Mouse (Mus musculus): ENCODE data around the gene Selenoh. TPM values are rescaled to one million over a fixed set of nuclear protein-coding genes. Genes with fewer than 3 reads are reported as not detected.

The Selenoh gene
- polyA plus RNA-seq, 1 experiment from 2014 or later, result 316 TPM

GRCm38 (mm10) chr2:84660253-84660652 is 10.3 kb downstream of the Selenoh start:
- Histone ChIP-seq H3K27ac (ENCODE audit: low read length) (no peak overlapping the region), H3K9me3 (ENCODE audit: control insufficient read depth, low read depth, low read length) (no peaks in the 10 kb centered on the region), H3K9ac (replicated peaks; ENCODE audit: low read depth, low read length) (no peak overlapping the region), H3K36me3 (ENCODE audit: control insufficient read depth, insufficient read depth, low read length) (no peaks in the 10 kb centered on the region), H3K4me2 (replicated peaks; ENCODE audit: low read depth, low read length) (no peak overlapping the region), H3K4me1 (ENCODE audit: control insufficient read depth, insufficient read depth, low read length) (no peaks in the 10 kb centered on the region), H3K27me3 (ENCODE audit: control insufficient read depth, insufficient read depth, low read length) (no peaks in the 10 kb centered on the region), H3K4me3 (ENCODE audit: low read depth, low read length) (no peak overlapping the region)
- no peak for ATAC-seq (ENCODE audit: insufficient number of reproducible peaks, insufficient read depth, low FRiP score, low read depth)
- 64% methylated on average over 3 of the region's 3 CpGs for WGBS

- Histone ChIP-seq H3K36me3 (ENCODE audit: control insufficient read depth, insufficient read depth, low read length) (no peaks in the 10 kb centered on the region), H3K27ac (ENCODE audit: low read length) (no peak within 1 kb of the TSS), H3K27me3 (ENCODE audit: control insufficient read depth, insufficient read depth, low read length) (no peaks in the 10 kb centered on the region), H3K4me2 (replicated peaks; ENCODE audit: low read depth, low read length) (no peak within 1 kb of the TSS), H3K4me3 (ENCODE audit: low read depth, low read length) (no peak within 1 kb of the TSS), H3K9ac (replicated peaks; ENCODE audit: low read depth, low read length) (no peak within 1 kb of the TSS), H3K4me1 (ENCODE audit: control insufficient read depth, insufficient read depth, low read length) (no peaks in the 10 kb centered on the region), H3K9me3 (ENCODE audit: control insufficient read depth, low read depth, low read length) (no peaks in the 10 kb centered on the region)
- WGBS, result 93% methylated on average over 32 of the region's 32 CpGs
- ATAC-seq (ENCODE audit: insufficient number of reproducible peaks, insufficient read depth, low FRiP score, low read depth), result no peak
Observed at GRCm38 (mm10) chr2:84658806-84659205, 11.8 kb downstream of the Selenoh start, which contains the start of gene Btbd18. Gene Btbd18 (plus strand): TSS chr2:84659079.

- Histone ChIP-seq H3K4me1 (ENCODE audit: control insufficient read depth, insufficient read depth, low read length) (no peaks in the 10 kb centered on the region; the same call in 1 of the 2 replicates), H3K4me3 (ENCODE audit: low read depth, low read length) (no peak overlapping the region), H3K36me3 (ENCODE audit: control insufficient read depth, insufficient read depth, low read length) (no peaks in the 10 kb centered on the region), H3K9ac (replicated peaks; ENCODE audit: low read depth, low read length) (no peak overlapping the region), H3K27me3 (ENCODE audit: control insufficient read depth, insufficient read depth, low read length) (no peaks in the 10 kb centered on the region), H3K27ac (ENCODE audit: low read length) (no peak overlapping the region), H3K4me2 (replicated peaks; ENCODE audit: low read depth, low read length) (no peak overlapping the region), H3K9me3 (ENCODE audit: control insufficient read depth, low read depth, low read length) (no peaks in the 10 kb centered on the region)
- 81% methylated on average over 1 of the region's 1 CpGs for WGBS
- ATAC-seq (ENCODE audit: insufficient number of reproducible peaks, insufficient read depth, low FRiP score, low read depth), result no peak
Observed at GRCm38 (mm10) chr2:84655864-84656263, 14.7 kb downstream of the Selenoh start.

- Histone ChIP-seq H3K27ac (ENCODE audit: low read length) (no peak overlapping the region), H3K4me3 (ENCODE audit: low read depth, low read length) (no peak overlapping the region), H3K9me3 (ENCODE audit: control insufficient read depth, low read depth, low read length) (no peaks in the 10 kb centered on the region), H3K27me3 (ENCODE audit: control insufficient read depth, insufficient read depth, low read length) (no peaks in the 10 kb centered on the region), H3K4me2 (replicated peaks; ENCODE audit: low read depth, low read length) (no peak overlapping the region), H3K36me3 (ENCODE audit: control insufficient read depth, insufficient read depth, low read length) (no peaks in the 10 kb centered on the region), H3K4me1 (ENCODE audit: control insufficient read depth, insufficient read depth, low read length) (no peaks in the 10 kb centered on the region; the same call in 1 of the 2 replicates), H3K9ac (replicated peaks; ENCODE audit: low read depth, low read length) (no peak overlapping the region)
- ATAC-seq (ENCODE audit: insufficient number of reproducible peaks, insufficient read depth, low FRiP score, low read depth), result no peak
Observed at GRCm38 (mm10) chr2:84653354-84653753, 17.2 kb downstream of the Selenoh start.

- Histone ChIP-seq H3K9me3 (ENCODE audit: control insufficient read depth, low read depth, low read length) (no peaks in the 10 kb centered on the region), H3K27me3 (ENCODE audit: control insufficient read depth, insufficient read depth, low read length) (no peaks in the 10 kb centered on the region), H3K9ac (replicated peaks; ENCODE audit: low read depth, low read length) (peak within 1 kb of the TSS; percentile 71), H3K4me2 (replicated peaks; ENCODE audit: low read depth, low read length) (peak within 1 kb of the TSS; percentile 74), H3K27ac (ENCODE audit: low read length) (peak within 1 kb of the TSS; percentile 97), H3K4me1 (ENCODE audit: control insufficient read depth, insufficient read depth, low read length) (peaks cover 7% of the 10 kb centered on the region; the same call in 1 of the 2 replicates), H3K4me3 (ENCODE audit: low read depth, low read length) (peak within 1 kb of the TSS; percentile 63), H3K36me3 (ENCODE audit: control insufficient read depth, insufficient read depth, low read length) (no peaks in the 10 kb centered on the region)
- WGBS, result under 1% methylated on average over 15 of the region's 15 CpGs
- ATAC-seq (ENCODE audit: insufficient number of reproducible peaks, insufficient read depth, low FRiP score, low read depth), result peak; percentile 97
Observed at GRCm38 (mm10) chr2:84650464-84651195, 19.9 kb downstream of the Selenoh start, which contains the start of gene Ctnnd1. Gene Ctnnd1 (minus strand): TSS chr2:84650765.

- no peaks in the 10 kb centered on the region for H3K27me3 ChIP-seq (ENCODE audit: control insufficient read depth, insufficient read depth, low read length)
- ATAC-seq (ENCODE audit: insufficient number of reproducible peaks, insufficient read depth, low FRiP score, low read depth), result no peak
- H3K27ac ChIP-seq (ENCODE audit: low read length), result peak overlapping the region; percentile 97
- H3K9me3 ChIP-seq (ENCODE audit: control insufficient read depth, low read depth, low read length), result no peaks in the 10 kb centered on the region
- H3K9ac ChIP-seq (replicated peaks; ENCODE audit: low read depth, low read length), result peak overlapping the region; percentile 71
- WGBS, result under 1% methylated on average over 10 of the region's 10 CpGs
- peaks cover 7% of the 10 kb centered on the region; the same call in 1 of the 2 replicates for H3K4me1 ChIP-seq (ENCODE audit: control insufficient read depth, insufficient read depth, low read length)
- peak overlapping the region; percentile 63 for H3K4me3 ChIP-seq (ENCODE audit: low read depth, low read length)
- peak overlapping the region; percentile 74 for H3K4me2 ChIP-seq (replicated peaks; ENCODE audit: low read depth, low read length)
- H3K36me3 ChIP-seq (ENCODE audit: control insufficient read depth, insufficient read depth, low read length), result no peaks in the 10 kb centered on the region
Observed at GRCm38 (mm10) chr2:84649674-84650073, 20.9 kb downstream of the Selenoh start.

GRCm38 (mm10) chr2:84648369-84648768 is 22.2 kb downstream of the Selenoh start:
- Histone ChIP-seq H3K4me2 (replicated peaks; ENCODE audit: low read depth, low read length) (peak overlapping the region; percentile 74), H3K4me3 (ENCODE audit: low read depth, low read length) (peak overlapping the region; percentile 63), H3K36me3 (ENCODE audit: control insufficient read depth, insufficient read depth, low read length) (no peaks in the 10 kb centered on the region), H3K27me3 (ENCODE audit: control insufficient read depth, insufficient read depth, low read length) (no peaks in the 10 kb centered on the region), H3K9ac (replicated peaks; ENCODE audit: low read depth, low read length) (peak overlapping the region; percentile 38; the same call in 1 of the 2 replicates), H3K9me3 (ENCODE audit: control insufficient read depth, low read depth, low read length) (no peaks in the 10 kb centered on the region), H3K27ac (ENCODE audit: low read length) (no peak overlapping the region), H3K4me1 (ENCODE audit: control insufficient read depth, insufficient read depth, low read length) (peaks cover 7% of the 10 kb centered on the region; the same call in 1 of the 2 replicates)
- no peak for ATAC-seq (ENCODE audit: insufficient number of reproducible peaks, insufficient read depth, low FRiP score, low read depth)
- WGBS, result 27% methylated on average over 6 of the region's 6 CpGs

- Histone ChIP-seq H3K36me3 (ENCODE audit: control insufficient read depth, insufficient read depth, low read length) (no peaks in the 10 kb centered on the region), H3K27ac (ENCODE audit: low read length) (no peak overlapping the region), H3K9ac (replicated peaks; ENCODE audit: low read depth, low read length) (no peak overlapping the region), H3K4me2 (replicated peaks; ENCODE audit: low read depth, low read length) (peak overlapping the region; percentile 74; the same call in 1 of the 2 replicates), H3K27me3 (ENCODE audit: control insufficient read depth, insufficient read depth, low read length) (no peaks in the 10 kb centered on the region), H3K9me3 (ENCODE audit: control insufficient read depth, low read depth, low read length) (no peaks in the 10 kb centered on the region), H3K4me1 (ENCODE audit: control insufficient read depth, insufficient read depth, low read length) (peaks cover 7% of the 10 kb centered on the region; the same call in 1 of the 2 replicates), H3K4me3 (ENCODE audit: low read depth, low read length) (no peak overlapping the region)
- WGBS, result 94% methylated on average over 6 of the region's 6 CpGs
- ATAC-seq (ENCODE audit: insufficient number of reproducible peaks, insufficient read depth, low FRiP score, low read depth), result no peak
Observed at GRCm38 (mm10) chr2:84647051-84647568, 23.5 kb downstream of the Selenoh start.
